ENCODE assay signal across 8 mouse cellular contexts in genomic region chr3:37063406-37063805, GRCm38 (mm10). TPM values are rescaled to one million over a fixed set of nuclear protein-coding genes. Genes with fewer than 3 reads are reported as not detected.
A peak's percentile ranks its signal among the peaks of the same experiment; 100 is the strongest.
DNase-seq lines count a peak whose midpoint lies in the region; ATAC-seq and TF ChIP-seq lines count a peak whose summit lies in the region.

Gene Adad1, plus strand, starts transcription at chr3:37063527.

- 41% methylated on average over 39 of the region's 39 CpGs for WGBS in lung, embryonic 14.5 days
- 55% methylated on average over 39 of the region's 39 CpGs for WGBS in forebrain, embryonic 16.5 days
- WGBS in liver, embryonic 11.5 days: 50% methylated on average over 39 of the region's 39 CpGs
- WGBS in stomach, embryonic 16.5 days: 48% methylated on average over 39 of the region's 39 CpGs

- TF ChIP-seq CTCF in lung, embryonic 14.5 days (IDR thresholded peaks at IDR 0.05; ENCODE audit: low read depth): no peak

- DNase-seq in lung, embryonic 14.5 days: peak; percentile 11
- no peak for DNase-seq in lung, adult 18-20 months
- DNase-seq in liver, embryonic 11.5 days (ENCODE audit: low spot score): no peak
- DNase-seq in ovary, postnatal 10 days (ENCODE audit: low spot score): no peak
- DNase-seq in left cerebral cortex, adult 11 months (ENCODE audit: low spot score): no peak
- no peak for DNase-seq in right cerebral cortex, postnatal 4 days

- H3K36me3 ChIP-seq in lung, embryonic 14.5 days (ENCODE audit: insufficient read depth): no peaks in the 10 kb centered on the region
- H3K36me3 ChIP-seq in forebrain, embryonic 16.5 days (ENCODE audit: control insufficient read depth, insufficient read depth): no peaks in the 10 kb centered on the region
- H3K36me3 ChIP-seq in liver, embryonic 11.5 days (ENCODE audit: control insufficient read depth, insufficient read depth, low read length): no peaks in the 10 kb centered on the region
- no peaks in the 10 kb centered on the region for H3K36me3 ChIP-seq in stomach, embryonic 16.5 days (ENCODE audit: control insufficient read depth, insufficient read depth, low read length)

- H3K9me3 ChIP-seq in lung, embryonic 14.5 days (ENCODE audit: low read depth, low read length): peaks cover 11% of the 10 kb centered on the region; the same call in 1 of the 2 replicates
- peaks cover 13% of the 10 kb centered on the region for H3K9me3 ChIP-seq in forebrain, embryonic 16.5 days (ENCODE audit: control insufficient read depth, low read length)
- no peaks in the 10 kb centered on the region for H3K9me3 ChIP-seq in liver, embryonic 11.5 days (ENCODE audit: control insufficient read depth, low read length)
- 0 out of 2 replicates have a peak, but pooled peaks cover 2% of the 10 kb centered on the region for H3K9me3 ChIP-seq in stomach, embryonic 16.5 days (replicated peaks; ENCODE audit: control insufficient read depth, low read length)

- no peak within 1 kb of the TSS for H3K9ac ChIP-seq in lung, embryonic 14.5 days
- no peak within 1 kb of the TSS for H3K9ac ChIP-seq in forebrain, embryonic 16.5 days (replicated peaks; ENCODE audit: low read depth, low read length)
- no peak within 1 kb of the TSS for H3K9ac ChIP-seq in liver, embryonic 11.5 days (ENCODE audit: low read depth, low read length)
- 0 out of 2 replicates have a peak within 1 kb of the TSS, but pooled peaks have one; percentile 26 for H3K9ac ChIP-seq in stomach, embryonic 16.5 days (ENCODE audit: low read length)

- ATAC-seq in lung, embryonic 14.5 days (ENCODE audit: insufficient read depth): peak; percentile 21; the same call in 1 of the 2 replicates
- ATAC-seq in forebrain, embryonic 16.5 days: peak; percentile 28; the same call in 1 of the 2 replicates
- no peak for ATAC-seq in liver, embryonic 11.5 days (replicated peaks; ENCODE audit: low FRiP score)
- ATAC-seq in stomach, embryonic 16.5 days (ENCODE audit: insufficient read depth, low FRiP score): no peak

- no peaks in the 10 kb centered on the region for H3K4me1 ChIP-seq in lung, embryonic 14.5 days (ENCODE audit: insufficient read depth)
- no peaks in the 10 kb centered on the region for H3K4me1 ChIP-seq in forebrain, embryonic 16.5 days (replicated peaks; ENCODE audit: control insufficient read depth, insufficient read depth, low read length)
- no peaks in the 10 kb centered on the region for H3K4me1 ChIP-seq in liver, embryonic 11.5 days (replicated peaks; ENCODE audit: control insufficient read depth, insufficient read depth, low read length)
- H3K4me1 ChIP-seq in stomach, embryonic 16.5 days (ENCODE audit: control insufficient read depth, insufficient read depth, low read length): no peaks in the 10 kb centered on the region

- no peak within 1 kb of the TSS for H3K27ac ChIP-seq in lung, embryonic 14.5 days (ENCODE audit: low read depth)
- H3K27ac ChIP-seq in forebrain, embryonic 16.5 days (ENCODE audit: low read length): no peak within 1 kb of the TSS
- no peak within 1 kb of the TSS for H3K27ac ChIP-seq in liver, embryonic 11.5 days (ENCODE audit: low read depth, low read length)
- H3K27ac ChIP-seq in stomach, embryonic 16.5 days (ENCODE audit: low read length): no peak within 1 kb of the TSS

- H3K4me2 ChIP-seq in lung, embryonic 14.5 days: peak within 1 kb of the TSS; percentile 52
- peak within 1 kb of the TSS; percentile 24 for H3K4me2 ChIP-seq in forebrain, embryonic 16.5 days (ENCODE audit: low read length)
- H3K4me2 ChIP-seq in liver, embryonic 11.5 days: peak within 1 kb of the TSS; percentile 54
- H3K4me2 ChIP-seq in stomach, embryonic 16.5 days (ENCODE audit: low read depth, low read length): peak within 1 kb of the TSS; percentile 47

- no peaks in the 10 kb centered on the region for H3K27me3 ChIP-seq in lung, embryonic 14.5 days (ENCODE audit: insufficient read depth, low read length)
- no peaks in the 10 kb centered on the region for H3K27me3 ChIP-seq in forebrain, embryonic 16.5 days (replicated peaks; ENCODE audit: control insufficient read depth, insufficient read depth, low read length)
- H3K27me3 ChIP-seq in liver, embryonic 11.5 days (replicated peaks; ENCODE audit: control insufficient read depth, insufficient read depth, low read length): no peaks in the 10 kb centered on the region
- H3K27me3 ChIP-seq in stomach, embryonic 16.5 days (ENCODE audit: control insufficient read depth, insufficient read depth, low read length): no peaks in the 10 kb centered on the region

- H3K4me3 ChIP-seq in lung, embryonic 14.5 days (ENCODE audit: low read depth, low read length): peak within 1 kb of the TSS; percentile 26
- H3K4me3 ChIP-seq in forebrain, embryonic 16.5 days (replicated peaks; ENCODE audit: low read length): peak within 1 kb of the TSS; percentile 21; the same call in 1 of the 2 replicates
- peak within 1 kb of the TSS; percentile 35 for H3K4me3 ChIP-seq in liver, embryonic 11.5 days (ENCODE audit: low read depth, low read length)
- peak within 1 kb of the TSS; percentile 30 for H3K4me3 ChIP-seq in stomach, embryonic 16.5 days (replicated peaks; ENCODE audit: low read length)

RNA-seq across cellular contexts. Expression of gene Adad1, which starts in this region (rescaled TPM):
- polyA plus RNA-seq in lung, embryonic 14.5 days (2014; fragmentation: Nextera tagmentation; extraction: Ambion mirVana): 0.33 and 0.46 TPM in 2 replicates
- polyA plus RNA-seq in forebrain, embryonic 16.5 days (2015; fragmentation: Nextera tagmentation; extraction: Ambion mirVana): 0.47 TPM in 1 of 2 replicates, not detected in the other
- polyA plus RNA-seq in liver, embryonic 11.5 days (2014; fragmentation: Nextera tagmentation; extraction: Ambion mirVana): 0.21 and 0.36 TPM in 2 replicates
- 0.20 and 0.71 TPM in 2 replicates for polyA plus RNA-seq in stomach, embryonic 16.5 days (2015; fragmentation: Nextera tagmentation; extraction: Ambion mirVana)

Comparison
In these comparisons a context has a peak if more than half of its experiments do, and no peak if none do; other contexts are left out.
1. Peak in DNase-seq, ATAC-seq, H3K4me3 ChIP-seq and H3K4me2 ChIP-seq in lung, embryonic 14.5 days; RNA of the gene not detected or under 1 TPM.
2. Peak in ATAC-seq, H3K4me3 ChIP-seq and H3K4me2 ChIP-seq in forebrain, embryonic 16.5 days; RNA of the gene not detected or under 1 TPM.